In the genomic region with DNA sequence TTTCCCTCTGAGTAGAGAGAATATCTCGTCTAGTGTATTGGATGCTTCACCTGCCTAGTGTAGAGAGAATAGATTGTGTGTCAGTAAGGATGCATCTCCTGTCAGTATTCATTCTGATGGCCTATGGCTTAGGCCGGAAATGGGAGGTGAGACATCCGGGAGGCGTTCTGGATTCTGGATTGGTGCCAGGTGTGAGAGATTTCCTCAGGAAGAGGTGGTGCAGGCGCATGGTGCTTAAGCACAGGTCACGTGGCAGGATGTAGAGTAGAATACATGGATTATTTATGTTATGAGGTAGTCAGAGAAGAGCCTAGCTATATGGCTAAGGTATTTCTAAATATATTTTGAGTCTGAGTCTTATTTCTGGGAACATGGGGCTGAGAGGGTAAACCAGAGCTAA, we compare ENCODE assay signal across 16 mouse cellular contexts. TPM values are rescaled to one million over a fixed set of nuclear protein-coding genes. Genes with fewer than 3 reads are reported as not detected.
DNase-seq lines count a peak whose midpoint lies in the region; ATAC-seq lines count a peak whose summit lies in the region.
"Had no signal": no experiment of that assay in that cellular context is flagged by ENCODE, and none has a peak within 500 bp of the region (broad histone marks: within the 10 kb centered on the region; RNA-seq: fewer than 3 reads in every experiment).

No protein-coding gene starts in this region.

- H3K9ac ChIP-seq in kidney, embryonic 14.5 days (ENCODE audit: low read depth, low read length): no peak overlapping the region
- H3K9ac ChIP-seq: embryonic facial prominence, embryonic 15.5 days; forebrain, embryonic 12.5 days; heart, embryonic 13.5 days; hindbrain, embryonic 15.5 days; limb, embryonic 13.5 days; liver, postnatal 0 days had no signal

- H3K9me3 ChIP-seq in kidney, embryonic 14.5 days (ENCODE audit: control insufficient read depth, low read length): peaks cover 11% of the 10 kb centered on the region; the same call in 1 of the 2 replicates
- H3K9me3 ChIP-seq: G1E; hindbrain, embryonic 15.5 days had no signal

- no peak overlapping the region for H3K4me3 ChIP-seq in kidney, embryonic 14.5 days (ENCODE audit: low read length)
- H3K4me3 ChIP-seq: embryonic facial prominence, embryonic 15.5 days; forebrain, embryonic 12.5 days; heart, embryonic 13.5 days; hindbrain, embryonic 15.5 days; limb, embryonic 13.5 days had no signal

- 75% methylated on average over 6 of the region's 6 CpGs for WGBS in kidney, embryonic 14.5 days

- no peak for ATAC-seq in kidney, embryonic 14.5 days (ENCODE audit: low FRiP score, low TSS enrichment)
- ATAC-seq: liver, postnatal 0 days had no signal

- DNase-seq in cerebellum, postnatal 10 days: peak; percentile 38 to 59
- DNase-seq in cerebellum, postnatal 4 days (ENCODE audit: low spot score in 2 of 2): no peak
- DNase-seq in kidney, adult 9 months: peak; percentile 27
- peak; percentile 46 for DNase-seq in heart, postnatal 4 days
- peak; percentile 63 to 72 for DNase-seq in lung, postnatal 4 days
- no peak for DNase-seq in layer of hippocampus, adult 9-11 months
- DNase-seq: liver, postnatal 0 days; right cerebral cortex, postnatal 14 days had no signal

- H3K4me2 ChIP-seq in kidney, embryonic 14.5 days (replicated peaks; ENCODE audit: low read depth, low read length): no peak overlapping the region
- H3K4me2 ChIP-seq: embryonic facial prominence, embryonic 15.5 days; forebrain, embryonic 12.5 days; heart, embryonic 13.5 days; hindbrain, embryonic 15.5 days; limb, embryonic 13.5 days; midbrain, embryonic 11.5 days had no signal

- peaks cover 34% of the 10 kb centered on the region for H3K36me3 ChIP-seq in kidney, embryonic 14.5 days (ENCODE audit: control insufficient read depth, insufficient read depth, low read length)
- H3K36me3 ChIP-seq: hindbrain, embryonic 15.5 days had no signal

- H3K27ac ChIP-seq in kidney, embryonic 14.5 days (ENCODE audit: low read depth, low read length): no peak overlapping the region
- H3K27ac ChIP-seq: embryonic facial prominence, embryonic 15.5 days; forebrain, embryonic 12.5 days; heart, embryonic 13.5 days; hindbrain, embryonic 15.5 days; limb, embryonic 13.5 days had no signal

- H3K4me1 ChIP-seq in kidney, embryonic 14.5 days (ENCODE audit: control insufficient read depth, insufficient read depth, low read length): no peaks in the 10 kb centered on the region
- H3K4me1 ChIP-seq: embryonic facial prominence, embryonic 15.5 days had no signal

- H3K27me3 ChIP-seq in kidney, embryonic 14.5 days (ENCODE audit: control insufficient read depth, insufficient read depth, low read length): no peaks in the 10 kb centered on the region
- H3K27me3 ChIP-seq: embryonic facial prominence, embryonic 15.5 days; forebrain, embryonic 12.5 days; heart, embryonic 13.5 days; hindbrain, embryonic 15.5 days; limb, embryonic 13.5 days had no signal

RNA-seq across cellular contexts. Expression of gene Dctd, which starts 15.7 kb away (rescaled TPM):
- polyA plus RNA-seq in kidney, embryonic 14.5 days (2014; fragmentation: Nextera tagmentation; extraction: Ambion mirVana): 43.1 and 46.3 TPM in 2 replicates
- total RNA-seq in heart, postnatal 4 days (2021): 10 to 100 TPM; 11.6 to 12.6 TPM

Comparison
In these comparisons a context has a peak if more than half of its experiments do, and no peak if none do; other contexts are left out.
1. DNase-seq: peak in cerebellum, postnatal 10 days (2 of 2), kidney, adult 9 months (single experiment), heart, postnatal 4 days (single experiment) and lung, postnatal 4 days (2 of 2); none in cerebellum, postnatal 4 days (0 of 2) and layer of hippocampus, adult 9-11 months (single experiment).